Mouse (Mus musculus) spleen, adult 2 months (tissue): ENCODE data around the gene Gtf2e1.

Source experiments
- CTCF ChIP-seq: fragments of 200-500 bp; IDR thresholded peaks from 2 replicates; pipeline ENCODE4 v1.5.1; 2011; ENCODE audit warnings: mild to moderate bottlenecking, inconsistent platforms; ENCODE audit not compliant: insufficient read depth, insufficient read length, insufficient replicate concordance; ENCODE audit errors: extremely low read depth
- POLR2A ChIP-seq: fragments of 200-500 bp; IDR thresholded peaks from 2 replicates; pipeline ENCODE4 v1.6.1; 2011; ENCODE audit warnings: low read depth, low read length, inconsistent platforms

DNA sequence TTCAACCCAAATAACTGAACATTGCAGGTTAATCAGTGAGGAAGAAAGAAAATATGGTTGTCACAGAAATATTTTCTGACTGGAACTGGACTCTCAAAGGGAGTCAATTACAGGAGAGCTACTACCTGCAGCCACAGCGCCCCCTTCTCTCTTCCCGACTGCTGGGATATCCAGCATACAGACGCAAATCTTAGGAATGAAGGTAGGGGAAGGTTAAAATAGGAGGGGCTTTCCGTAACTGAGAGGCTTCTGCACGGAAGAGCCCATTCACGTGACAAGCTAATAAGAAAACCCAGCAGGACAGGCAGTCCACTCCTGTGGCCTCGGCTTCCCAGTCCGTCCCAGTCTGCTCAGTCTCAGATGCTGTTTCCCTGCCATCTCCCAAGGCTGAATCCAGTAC, 24.9 kb downstream of the Gtf2e1 start:
- TF ChIP-seq POLR2A (no peak), CTCF (no peak)
